Mouse (Mus musculus) retina, embryonic 14.5 days (tissue): ENCODE measurements at regions not wholly inside any gene's neighbourhood (a gene's known extent, or its start where the extent isn't known, plus 50 kb on each side); places are given as distances from the start of the nearest gene placed in this dataset.

Experiments used
- DNase-seq: peaks from one replicate; pipeline ENCODE4 v3.0.0-alpha.2; 2015; ENCODE audit warnings: low spot score

- no peak for DNase-seq
Observed at GRCm38 (mm10) chr6:143484941-143485340, 317.9 kb downstream of the Etnk1 start.

- DNase-seq = no peak
Observed at GRCm38 (mm10) chr6:143487003-143487402, 320.0 kb downstream of the Etnk1 start.

- no peak for DNase-seq
Observed at GRCm38 (mm10) chr6:143490019-143490418, 323.0 kb downstream of the Etnk1 start.

- no peak for DNase-seq
Observed at GRCm38 (mm10) chr6:143491380-143491779, 324.4 kb downstream of the Etnk1 start.

- no peak for DNase-seq
Observed at GRCm38 (mm10) chr6:143493543-143493942, 326.5 kb downstream of the Etnk1 start.

GRCm38 (mm10) chr6:143494341-143494740, 327.3 kb downstream of the Etnk1 start:
- DNase-seq = no peak

- DNase-seq = no peak
Observed at GRCm38 (mm10) chr6:143494886-143495285, 327.9 kb downstream of the Etnk1 start.

DNA sequence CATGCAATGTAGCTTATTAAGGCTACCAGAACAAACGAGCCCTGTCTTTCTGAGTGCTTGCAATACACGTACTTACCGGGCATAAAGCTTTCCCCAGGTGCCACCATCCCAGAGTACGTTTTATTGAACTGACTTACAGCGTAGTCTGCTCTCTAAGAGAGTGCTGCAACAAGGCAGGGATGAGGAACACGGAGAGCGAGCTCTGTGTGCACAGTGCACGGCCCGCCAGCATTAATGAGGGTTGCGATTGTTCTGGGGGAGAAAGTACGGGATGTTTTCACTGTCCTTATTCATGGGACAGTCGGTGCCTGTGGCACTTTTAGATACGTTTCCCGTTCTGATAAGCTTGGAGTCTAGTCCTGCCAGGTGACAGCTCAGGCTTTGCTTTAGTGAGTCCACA, 331.7 kb downstream of the Etnk1 start:
- DNase-seq = no peak

GRCm38 (mm10) chr6:143499259-143500043, 332.4 kb downstream of the Etnk1 start:
- no peak for DNase-seq

DNA sequence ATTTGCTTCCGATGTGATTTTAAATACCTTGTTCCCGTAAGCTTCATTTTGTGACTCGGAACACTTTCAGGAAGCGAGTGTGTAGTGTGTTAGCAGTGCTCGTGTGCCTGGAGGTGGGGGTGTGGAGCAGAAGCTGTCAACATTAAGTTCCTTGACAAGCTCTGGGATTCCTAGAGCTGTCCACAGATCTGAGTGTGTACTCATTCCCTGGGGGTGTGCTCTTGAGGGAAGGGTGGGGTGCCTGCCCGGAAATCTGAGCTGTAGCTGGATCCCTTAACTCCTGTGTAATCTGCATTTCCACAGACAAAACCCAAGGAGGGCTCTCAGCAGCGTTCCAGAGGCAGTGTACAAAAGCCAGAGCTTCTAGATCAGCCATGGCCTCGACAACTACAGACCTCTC, 335.8 kb downstream of the Etnk1 start:
- no peak for DNase-seq

- DNase-seq = no peak
Observed at GRCm38 (mm10) chr6:143503953-143504352, 336.9 kb downstream of the Etnk1 start.

DNA sequence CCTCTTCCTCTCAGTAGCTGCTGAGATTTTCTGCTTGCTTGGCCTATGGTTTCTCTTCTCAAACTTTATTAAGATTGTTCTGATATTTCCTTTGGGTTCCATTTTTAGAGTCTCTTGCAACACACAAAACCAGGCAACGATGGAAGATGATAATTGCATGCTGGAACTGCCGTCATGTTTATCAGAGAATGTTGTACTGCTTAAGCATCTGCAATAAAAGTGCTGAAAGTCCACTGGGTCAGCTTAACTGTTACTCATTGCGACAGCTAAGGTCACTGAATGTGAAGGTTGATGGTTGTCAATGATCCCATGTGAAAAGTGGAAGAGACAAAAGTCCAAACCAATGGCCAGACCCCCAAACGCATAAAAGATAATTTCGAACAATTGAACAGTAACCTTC, 346.4 kb downstream of the Etnk1 start:
- DNase-seq = no peak

GRCm38 (mm10) chr6:143515137-143515536, 348.1 kb downstream of the Etnk1 start:
- DNase-seq = no peak

DNA sequence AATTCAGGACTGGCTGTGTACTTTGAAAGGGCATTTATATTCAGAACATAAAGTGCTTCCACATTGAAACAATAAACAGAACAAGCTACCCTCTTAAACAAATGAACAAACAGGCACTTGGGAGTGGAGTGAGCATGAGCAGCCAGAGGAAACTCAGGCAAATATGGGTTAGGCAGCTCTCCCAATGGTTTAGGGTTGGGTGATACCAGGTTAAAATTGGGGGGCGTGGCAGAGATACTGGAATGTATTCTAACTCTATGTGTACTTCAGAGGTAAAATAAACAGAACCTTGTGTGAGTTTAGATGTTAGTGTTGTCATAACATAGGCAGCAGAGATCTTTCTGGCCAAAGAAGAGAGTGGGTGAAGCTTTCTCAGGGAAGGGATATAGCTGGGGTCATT, 349.7 kb downstream of the Etnk1 start:
- DNase-seq = no peak

DNA sequence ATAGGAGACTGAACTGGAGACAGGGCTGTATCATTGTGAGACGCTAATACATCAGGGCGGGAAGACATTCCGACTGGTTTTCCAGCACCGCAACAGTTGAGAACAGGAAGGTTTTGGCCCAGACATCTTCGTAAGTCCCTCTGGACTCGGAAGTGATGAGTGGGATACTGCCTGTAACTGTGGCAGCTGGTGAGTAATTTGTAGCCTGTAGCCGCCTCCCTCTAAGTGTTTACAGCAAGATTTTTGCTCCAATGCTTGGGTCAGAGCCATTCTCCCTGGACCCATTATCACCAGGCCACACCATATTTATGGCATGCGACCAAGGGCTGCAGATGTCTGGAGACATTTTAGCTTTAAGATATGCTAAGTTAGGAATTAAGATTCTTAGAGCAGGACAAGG, 351.5 kb downstream of the Etnk1 start:
- DNase-seq = no peak

DNA sequence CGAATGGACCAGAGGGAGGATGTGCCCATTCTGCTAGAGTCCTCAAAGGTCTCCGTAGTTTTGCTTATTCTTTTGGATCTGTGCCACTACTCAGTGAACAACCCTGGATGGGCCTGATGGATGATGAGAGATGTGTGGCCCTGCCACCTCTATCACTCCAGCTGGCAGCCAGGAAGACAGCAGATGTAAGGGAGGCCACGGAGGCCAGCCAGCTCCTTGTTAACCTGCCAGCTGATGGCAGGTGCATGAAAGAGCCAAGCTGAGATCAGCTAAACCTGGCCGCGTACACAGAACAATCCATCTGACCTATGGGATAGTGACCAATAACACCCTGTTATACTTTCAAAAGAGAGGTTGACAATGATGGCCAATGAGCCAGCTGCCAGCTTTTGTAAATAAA, 352.6 kb downstream of the Etnk1 start:
- no peak for DNase-seq

DNA sequence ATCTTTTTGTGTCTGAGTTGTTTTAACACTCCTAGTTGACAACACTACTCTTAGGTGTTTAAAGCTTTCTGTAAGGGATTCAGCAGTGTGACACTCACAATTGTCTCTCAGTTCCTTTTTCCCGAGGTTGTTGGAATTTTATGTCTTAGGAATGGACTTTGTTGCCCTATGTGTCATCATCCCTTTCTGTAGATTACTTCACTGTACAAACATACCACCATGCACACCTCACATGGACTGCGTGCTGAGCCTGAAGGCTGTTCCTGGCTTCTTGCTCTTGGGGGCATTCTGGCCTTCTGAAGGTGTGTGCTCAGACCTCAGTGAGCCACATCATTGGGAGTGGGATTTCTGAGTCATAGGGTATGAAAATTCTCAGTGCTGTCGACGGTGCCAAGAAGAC, 358.1 kb downstream of the Etnk1 start:
- DNase-seq = no peak

- DNase-seq = no peak
Observed at GRCm38 (mm10) chr6:143528898-143529297, 361.9 kb downstream of the Etnk1 start.

- DNase-seq = peak; percentile 17
Observed at GRCm38 (mm10) chr6:143530372-143531224, 363.6 kb downstream of the Etnk1 start.

- no peak for DNase-seq
Observed at GRCm38 (mm10) chr6:143531477-143531876, 364.5 kb downstream of the Etnk1 start.

DNA sequence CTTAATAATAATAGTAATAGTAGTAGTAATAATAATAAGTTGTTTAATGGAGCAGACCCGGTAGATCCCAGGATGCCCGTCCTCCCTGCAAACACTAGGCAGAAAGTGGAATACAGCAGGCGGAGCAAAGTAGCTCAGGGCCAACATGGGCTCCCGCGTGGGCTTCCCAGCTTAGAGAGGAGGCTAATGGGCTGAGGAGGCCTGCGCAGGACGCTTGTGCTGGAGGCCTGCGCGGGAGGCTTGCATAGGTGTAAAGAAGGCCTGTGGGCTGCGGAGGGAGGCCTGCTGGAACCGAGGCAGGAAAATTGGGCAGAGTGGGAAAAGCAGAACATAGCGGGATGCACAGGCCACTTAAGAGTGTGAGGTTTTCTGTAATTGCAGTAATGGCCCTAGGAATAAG, 365.4 kb downstream of the Etnk1 start:
- no peak for DNase-seq

GRCm38 (mm10) chr6:143535265-143535664, 368.2 kb downstream of the Etnk1 start:
- no peak for DNase-seq

DNA sequence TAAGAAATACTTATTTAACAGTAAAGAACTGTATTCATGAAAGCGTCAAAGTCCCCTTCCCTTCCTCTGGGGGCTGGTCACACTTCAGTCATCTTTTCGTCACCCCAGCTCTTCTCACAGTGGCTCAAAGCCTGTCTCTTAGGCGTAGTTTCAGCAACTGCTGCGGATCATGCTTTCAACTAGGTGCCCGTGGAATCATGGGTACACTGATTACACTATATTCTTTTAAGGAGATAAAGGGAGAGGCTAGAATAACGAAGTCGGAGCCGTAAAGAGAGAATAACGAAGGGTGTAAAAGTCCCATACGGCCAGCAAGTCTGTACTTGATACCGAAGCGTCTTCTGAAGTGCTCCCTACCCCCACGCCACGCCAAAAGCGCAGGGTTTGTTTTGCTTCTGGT, 368.7 kb downstream of the Etnk1 start:
- DNase-seq = no peak
